10 mouse cellular contexts compared by ENCODE assay signal in genomic region chr4:102413794-102414193, GRCm38 (mm10).
DNase-seq lines count a peak whose midpoint lies in the region; ATAC-seq lines count a peak whose summit lies in the region.
"Had no signal": no experiment of that assay in that cellular context is flagged by ENCODE, and none has a peak within 500 bp of the region (broad histone marks: within the 10 kb centered on the region; RNA-seq: fewer than 3 reads in every experiment).

No protein-coding gene starts in this region.

- H3K4me2 ChIP-seq in hindbrain, embryonic 14.5 days (replicated peaks): no peak overlapping the region
- H3K4me2 ChIP-seq in hindbrain, embryonic 13.5 days: no peak overlapping the region
- no peak overlapping the region for H3K4me2 ChIP-seq in neural tube, embryonic 15.5 days
- H3K4me2 ChIP-seq: embryonic facial prominence, embryonic 13.5 days; liver, embryonic 15.5 days had no signal

- no peaks in the 10 kb centered on the region for H3K27me3 ChIP-seq in hindbrain, embryonic 14.5 days (ENCODE audit: control insufficient read depth, insufficient read depth, low read length)
- H3K27me3 ChIP-seq in hindbrain, embryonic 13.5 days: no peaks in the 10 kb centered on the region
- no peaks in the 10 kb centered on the region for H3K27me3 ChIP-seq in neural tube, embryonic 15.5 days (replicated peaks)
- H3K27me3 ChIP-seq: embryonic facial prominence, embryonic 13.5 days; liver, embryonic 15.5 days had no signal

- no peak overlapping the region for H3K27ac ChIP-seq in hindbrain, embryonic 14.5 days
- H3K27ac ChIP-seq in hindbrain, embryonic 13.5 days: no peak overlapping the region
- no peak overlapping the region; the same call in none of the 2 replicates for H3K27ac ChIP-seq in neural tube, embryonic 15.5 days (replicated peaks)
- H3K27ac ChIP-seq: embryonic facial prominence, embryonic 13.5 days; liver, embryonic 15.5 days had no signal

- H3K36me3 ChIP-seq in hindbrain, embryonic 14.5 days (replicated peaks; ENCODE audit: control insufficient read depth, insufficient read depth): no peaks in the 10 kb centered on the region
- no peaks in the 10 kb centered on the region for H3K36me3 ChIP-seq in hindbrain, embryonic 13.5 days
- H3K36me3 ChIP-seq in neural tube, embryonic 15.5 days: no peaks in the 10 kb centered on the region
- H3K36me3 ChIP-seq: embryonic facial prominence, embryonic 13.5 days; liver, embryonic 15.5 days had no signal

- peak; percentile 66 for DNase-seq in hindbrain, embryonic 14.5 days (ENCODE audit: low spot score)
- no peak for DNase-seq in neural tube, embryonic 10.5 days (ENCODE audit: extremely low spot score, low spot score)
- peak; percentile 60 to 76 for DNase-seq in cerebellum, postnatal 10 days
- DNase-seq in layer of hippocampus, postnatal 36 days: peak; percentile 29 to 36
- no peak for DNase-seq in thymus, postnatal 25 days
- DNase-seq: adrenal gland, adult 8-10 months had no signal

- H3K4me1 ChIP-seq in hindbrain, embryonic 14.5 days (replicated peaks; ENCODE audit: control insufficient read depth, insufficient read depth, low read length): no peaks in the 10 kb centered on the region
- H3K4me1 ChIP-seq in hindbrain, embryonic 13.5 days (replicated peaks): peaks cover 2% of the 10 kb centered on the region; the same call in 1 of the 2 replicates
- H3K4me1 ChIP-seq in neural tube, embryonic 15.5 days: 0 out of 2 replicates have a peak, but pooled peaks cover 9% of the 10 kb centered on the region
- H3K4me1 ChIP-seq: embryonic facial prominence, embryonic 13.5 days; liver, embryonic 15.5 days had no signal

- WGBS in hindbrain, embryonic 14.5 days: 23% methylated on average over 4 of the region's 4 CpGs
- WGBS in hindbrain, embryonic 13.5 days: 27% methylated on average over 4 of the region's 4 CpGs
- 37% methylated on average over 4 of the region's 4 CpGs for WGBS in neural tube, embryonic 15.5 days

- no peak overlapping the region for H3K4me3 ChIP-seq in hindbrain, embryonic 14.5 days (replicated peaks; ENCODE audit: low read length)
- H3K4me3 ChIP-seq in hindbrain, embryonic 13.5 days: no peak overlapping the region
- no peak overlapping the region for H3K4me3 ChIP-seq in neural tube, embryonic 15.5 days (replicated peaks)
- H3K4me3 ChIP-seq: embryonic facial prominence, embryonic 13.5 days; liver, embryonic 15.5 days had no signal

- no peak overlapping the region for H3K9ac ChIP-seq in hindbrain, embryonic 14.5 days
- no peak overlapping the region for H3K9ac ChIP-seq in hindbrain, embryonic 13.5 days
- H3K9ac ChIP-seq in neural tube, embryonic 15.5 days (replicated peaks): no peak overlapping the region
- H3K9ac ChIP-seq: embryonic facial prominence, embryonic 13.5 days; liver, embryonic 15.5 days had no signal

- ATAC-seq in hindbrain, embryonic 14.5 days (ENCODE audit: low FRiP score): 0 out of 2 replicates have a peak, but pooled peaks have one; percentile 46
- ATAC-seq in hindbrain, embryonic 13.5 days (ENCODE audit: low FRiP score): no peak
- peak; percentile 35; the same call in 1 of the 2 replicates for ATAC-seq in neural tube, embryonic 15.5 days (ENCODE audit: low FRiP score)

- no peaks in the 10 kb centered on the region for H3K9me3 ChIP-seq in hindbrain, embryonic 14.5 days (ENCODE audit: control insufficient read depth, low read length)
- H3K9me3 ChIP-seq in hindbrain, embryonic 13.5 days: no peaks in the 10 kb centered on the region
- no peaks in the 10 kb centered on the region for H3K9me3 ChIP-seq in neural tube, embryonic 15.5 days (replicated peaks)
- H3K9me3 ChIP-seq: embryonic facial prominence, embryonic 13.5 days; liver, embryonic 15.5 days had no signal

Comparison
In these comparisons a context has a peak if more than half of its experiments do, and no peak if none do; other contexts are left out.
1. DNase-seq: peak in hindbrain, embryonic 14.5 days (single experiment), cerebellum, postnatal 10 days (2 of 2) and layer of hippocampus, postnatal 36 days (2 of 2); none in neural tube, embryonic 10.5 days (single experiment) and thymus, postnatal 25 days (single experiment).